Mouse (Mus musculus) spleen, embryonic (tissue): ENCODE measurements around the gene Epb41l4b.

Experiments
- CTCF ChIA-PET: fragments of 350-600 bp; sonication (Branson Sonifier 250); formaldehyde crosslinking; loops from one replicate; lab custom pipeline; 2022; lab: Charles Lee

Gene Epb41l4b

DNA sequence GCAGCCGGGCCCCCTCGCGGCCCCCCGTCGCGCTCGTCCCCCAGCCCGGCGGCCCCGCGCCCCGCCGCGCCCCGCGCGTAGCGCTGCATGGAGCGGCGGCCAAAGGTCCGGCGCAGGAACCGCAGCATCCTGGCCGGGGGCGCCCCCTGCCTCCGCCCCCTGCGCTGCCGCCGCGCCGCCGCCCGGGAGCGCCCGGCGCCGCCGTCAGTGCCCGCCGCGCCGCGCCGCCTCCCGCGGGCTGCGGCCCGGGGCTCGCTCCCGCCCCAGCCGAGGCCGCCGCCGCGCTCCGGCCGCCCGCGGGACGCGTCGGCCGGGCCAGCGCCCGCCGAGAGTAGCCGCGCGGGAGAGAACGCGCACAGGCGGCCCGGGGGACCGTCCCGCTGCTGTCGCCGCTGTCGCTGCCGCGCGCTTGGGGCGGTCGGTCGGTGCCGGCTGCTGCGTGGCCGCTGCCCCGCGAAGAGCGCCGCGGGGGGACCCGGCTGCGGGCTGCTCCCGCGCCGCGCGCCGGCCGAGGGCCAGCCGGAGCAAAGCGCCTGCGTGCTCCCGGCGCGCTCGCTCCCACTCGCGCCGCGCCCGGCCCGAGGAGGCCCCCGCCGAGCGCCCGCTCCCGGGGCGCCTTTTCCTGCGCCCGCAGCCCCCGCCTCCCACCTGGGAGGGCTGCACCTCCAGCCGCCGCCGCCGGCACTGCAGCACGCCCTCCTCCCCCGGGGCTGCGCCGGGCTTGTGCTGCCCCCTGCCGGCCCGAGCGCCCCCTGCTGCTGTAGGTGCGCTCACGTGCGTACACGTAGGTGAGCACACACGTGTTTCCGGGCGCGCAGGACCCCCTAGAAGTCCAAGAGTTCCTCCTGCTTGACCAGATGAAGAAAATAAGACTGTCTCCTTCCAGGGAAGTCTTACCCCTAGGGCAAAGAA is at the start of gene Epb41l4b:
TSS of gene Epb41l4b (minus strand) at position 412 of the 912 bp plus-strand sequence.
- CTCF ChIA-PET = interaction anchor here (0.7 kb wide), 1 partner anchor 126 kb away, joined by 3 read pairs; no protein-coding TSS in a partner anchor

DNA sequence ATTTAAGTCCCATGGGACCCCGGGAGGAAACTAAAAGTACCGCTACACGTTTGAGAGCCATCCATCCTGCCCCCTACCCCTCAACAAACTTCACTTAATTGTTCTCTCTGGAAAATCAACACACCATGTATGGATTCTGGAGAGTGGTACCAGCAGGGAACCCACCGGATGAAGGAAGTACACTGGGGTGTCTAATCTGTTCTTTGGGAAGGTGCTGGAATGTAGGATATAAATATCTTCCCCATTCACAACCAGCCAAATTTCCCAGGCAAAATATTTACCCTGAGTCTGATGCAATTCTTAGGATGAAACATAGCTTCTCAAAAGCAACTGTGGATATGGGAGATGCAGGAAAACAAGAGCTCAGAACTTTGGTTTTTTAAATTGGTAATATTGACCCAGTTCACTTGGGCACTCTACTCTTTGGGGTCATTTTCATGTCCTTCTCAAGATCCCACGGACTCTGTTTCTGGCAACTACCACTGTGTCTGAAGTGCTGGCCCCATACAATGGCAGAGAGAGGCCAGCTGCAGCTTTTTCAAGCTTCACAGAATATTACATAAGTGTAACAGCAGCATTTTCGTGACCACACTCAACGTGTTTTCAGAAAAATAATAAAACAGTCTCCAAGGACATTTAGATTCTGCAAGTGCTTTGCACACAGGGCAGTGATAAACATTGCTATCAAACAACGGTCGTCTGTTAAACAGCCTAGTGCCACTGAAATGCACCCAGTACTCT is 48.5 kb upstream of the Epb41l4b start:
- CTCF ChIA-PET = no interaction called here

DNA sequence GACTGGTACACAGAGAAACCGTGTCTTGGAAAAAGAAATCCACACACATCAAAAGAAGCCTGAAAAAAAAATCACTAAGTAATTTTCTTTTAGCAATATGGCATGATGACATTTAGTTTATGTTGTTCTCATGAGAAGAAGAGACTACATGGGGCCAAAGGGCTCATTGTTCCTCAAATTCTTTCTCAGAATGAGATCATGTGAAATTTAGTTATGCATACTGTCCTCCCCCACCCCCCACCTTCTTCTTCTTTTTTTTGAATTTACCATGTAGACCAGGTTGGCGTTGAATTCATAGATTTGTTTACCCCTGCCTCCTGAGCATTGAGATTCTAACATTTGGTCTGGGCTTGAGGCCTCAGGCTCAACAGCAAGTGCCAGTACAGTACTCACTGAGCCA is 46.6 kb upstream of the Epb41l4b start:
- CTCF ChIA-PET = no interaction called here

DNA sequence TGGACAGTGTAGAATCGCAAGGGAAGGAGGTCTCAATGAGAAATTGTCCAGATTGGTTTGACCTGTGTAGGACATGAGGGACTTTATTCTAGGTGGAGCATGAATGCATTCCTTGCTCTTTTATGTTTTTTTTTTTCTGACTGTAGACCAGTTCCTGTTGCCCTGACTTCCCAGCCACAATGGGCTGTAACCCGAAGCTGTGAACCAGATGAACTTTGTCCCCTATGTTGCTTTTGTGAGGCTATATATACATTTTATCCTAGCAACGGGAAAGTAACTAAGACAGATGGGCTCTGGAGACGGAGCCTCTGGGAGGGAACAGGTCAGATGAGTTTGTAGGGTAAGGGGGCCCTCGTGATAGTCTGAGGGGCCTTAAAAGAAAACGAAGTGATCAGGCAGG is 42.8 kb upstream of the Epb41l4b start:
- CTCF ChIA-PET = no interaction called here

DNA sequence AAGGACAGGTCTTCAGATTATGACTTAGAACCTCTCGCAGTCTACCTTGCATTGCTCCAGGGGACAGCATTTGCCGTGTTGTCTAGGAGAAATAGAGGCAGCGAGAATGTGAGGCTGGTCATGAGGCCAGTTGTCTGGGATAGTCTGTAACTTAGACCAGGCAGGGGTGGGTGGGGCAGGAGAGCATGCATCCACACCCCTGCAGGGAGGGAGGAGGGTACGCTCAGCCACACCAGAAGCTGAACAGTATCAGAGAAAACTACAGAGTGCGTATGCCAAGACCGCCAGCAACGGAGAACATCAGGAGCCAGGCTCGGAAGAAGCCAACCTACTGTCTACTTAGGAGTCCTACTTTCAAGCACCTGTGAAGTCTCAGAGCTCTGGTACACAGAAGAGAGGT is 42.2 kb upstream of the Epb41l4b start:
- CTCF ChIA-PET = no interaction called here

DNA sequence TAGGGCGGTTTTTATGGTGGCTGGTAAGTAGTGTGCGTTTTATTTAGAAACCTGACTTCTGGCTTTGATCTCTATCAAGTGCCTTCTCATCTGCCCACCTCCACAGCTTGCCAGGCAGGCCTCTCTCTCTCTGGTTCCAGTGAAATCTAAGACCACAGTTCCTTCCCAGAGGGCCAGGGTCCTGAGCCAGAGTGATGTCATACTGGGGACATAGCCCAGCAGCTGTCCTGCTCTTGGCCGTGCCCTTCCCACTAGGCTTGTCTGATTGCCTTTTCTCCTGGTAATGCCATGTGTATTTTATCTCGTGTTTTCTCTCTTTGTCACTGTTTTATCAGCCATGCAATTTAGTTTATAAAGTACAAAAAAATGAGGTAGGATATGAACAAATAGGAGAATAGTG is 40.3 kb upstream of the Epb41l4b start:
- CTCF ChIA-PET = interaction anchor here (0.6 kb wide), 1 partner anchor 65 kb away, joined by 3 read pairs; no protein-coding TSS in a partner anchor

DNA sequence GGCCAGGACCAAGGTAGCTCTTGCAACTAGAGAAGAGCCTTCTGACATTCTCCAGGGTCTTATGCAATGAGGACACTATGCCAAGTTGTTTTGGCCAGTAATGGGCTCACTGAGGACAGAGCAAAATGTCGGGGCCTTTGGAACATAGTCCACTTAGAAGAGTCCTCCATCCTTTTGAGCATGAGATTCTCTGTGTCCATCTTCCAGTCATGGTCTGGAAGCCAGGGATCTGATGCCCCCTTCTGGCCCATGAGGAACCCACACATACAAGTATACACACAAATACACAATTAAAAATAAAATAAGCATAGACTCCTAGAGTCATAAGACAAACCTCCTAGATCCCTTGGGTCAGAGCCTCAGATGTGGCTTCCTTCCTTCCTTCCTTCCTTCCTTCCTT is 38.3 kb upstream of the Epb41l4b start:
- CTCF ChIA-PET = interaction anchor here (0.7 to 1.1 kb wide), 2 partner anchors 12 to 67 kb away, joined by 3 read pairs; no protein-coding TSS in a partner anchor

DNA sequence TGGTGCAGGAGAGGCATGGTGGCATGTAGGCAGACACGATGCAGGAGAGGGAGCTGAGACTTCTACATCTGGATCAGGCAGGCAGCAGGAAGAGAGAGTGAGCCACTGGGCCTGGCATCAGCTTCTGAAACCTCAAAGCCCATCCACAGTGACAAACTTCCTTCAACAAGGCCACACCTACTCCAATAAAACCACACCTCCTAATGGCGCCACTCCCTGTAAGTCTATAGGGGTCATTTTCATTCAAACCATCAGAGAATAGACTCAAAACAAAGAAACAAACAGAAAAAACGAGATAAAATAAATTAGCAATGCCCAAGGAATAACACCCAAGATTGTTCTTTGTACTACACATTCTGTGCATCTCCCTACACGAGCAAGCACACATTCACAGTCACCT is 35.6 kb upstream of the Epb41l4b start:
- CTCF ChIA-PET = no interaction called here

DNA sequence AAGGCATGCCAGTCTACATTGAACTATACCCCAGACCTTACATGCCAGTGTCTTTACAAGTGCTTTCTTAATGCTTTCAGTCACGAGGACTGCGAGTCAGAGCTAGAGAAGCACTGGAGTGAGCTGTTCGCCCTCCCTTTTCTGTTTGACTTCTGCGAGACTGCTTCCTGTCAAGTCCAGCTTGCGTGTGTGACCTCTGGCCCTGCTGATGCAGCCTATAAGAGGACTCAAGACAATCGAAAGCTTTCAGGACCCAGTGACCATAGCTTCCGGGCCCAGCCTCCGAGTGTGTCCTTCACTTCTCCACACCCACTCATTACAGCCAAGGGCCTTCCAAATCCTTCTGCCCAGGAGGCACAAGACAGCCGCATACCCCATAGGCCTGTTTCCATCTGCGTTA is 32.1 kb upstream of the Epb41l4b start:
- CTCF ChIA-PET = no interaction called here

DNA sequence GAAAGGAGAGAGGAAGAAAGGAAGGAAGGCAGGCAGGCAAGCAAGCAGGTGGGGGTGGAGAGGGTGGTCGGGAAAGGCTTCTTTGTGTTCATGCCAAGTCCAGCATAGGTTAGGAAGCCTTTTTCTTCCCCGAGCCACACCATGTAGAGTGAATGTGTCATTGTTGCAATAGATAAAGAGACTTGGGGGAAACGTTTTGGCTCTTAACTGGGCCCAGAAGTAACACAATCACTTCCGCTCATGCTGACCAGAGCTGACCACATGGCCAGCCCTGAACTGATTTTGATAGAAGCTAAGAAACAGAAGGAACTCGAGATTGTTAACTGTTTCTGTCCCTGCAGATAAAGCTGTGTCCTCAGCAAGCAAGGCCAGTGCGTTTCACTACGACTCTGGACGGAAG is 29.6 kb upstream of the Epb41l4b start:
- CTCF ChIA-PET = no interaction called here

DNA sequence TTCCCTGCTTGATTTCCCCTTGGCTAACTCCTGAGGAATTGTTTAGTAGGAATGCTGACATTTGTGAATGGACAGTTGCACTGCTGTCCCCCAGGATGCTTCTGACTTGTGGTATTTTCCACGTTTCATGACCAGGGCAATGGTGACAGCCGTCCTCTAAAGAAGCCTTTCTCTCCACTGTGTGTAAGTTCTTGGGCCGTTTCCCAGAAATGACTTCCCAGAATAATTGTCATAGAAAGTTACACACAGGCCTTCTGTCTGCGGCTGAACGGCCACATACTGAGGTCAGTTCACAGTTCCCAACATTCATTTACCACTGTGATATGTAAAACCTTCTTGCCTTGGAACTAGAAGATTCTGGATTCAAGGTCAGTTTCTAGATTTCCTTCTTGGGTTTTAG is 28.6 kb upstream of the Epb41l4b start:
- CTCF ChIA-PET = no interaction called here

DNA sequence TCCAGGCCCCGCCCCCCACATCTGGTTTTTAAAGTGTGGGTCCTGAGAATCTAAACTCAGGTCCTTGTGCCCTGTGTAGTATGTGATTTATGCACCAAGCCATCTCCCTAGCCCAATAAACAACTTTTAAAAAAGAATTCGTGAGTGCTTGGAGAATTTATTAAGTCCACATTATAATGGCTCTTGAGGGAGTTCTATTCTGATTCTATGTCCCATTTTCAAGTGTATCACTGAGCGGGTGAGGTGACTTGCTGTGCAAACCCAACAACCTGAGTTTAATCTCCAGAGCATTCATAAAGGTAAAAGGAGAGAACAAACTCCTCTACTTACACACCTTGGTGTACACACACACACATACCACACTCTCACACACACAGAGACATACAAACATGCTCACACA is 25.4 kb upstream of the Epb41l4b start:
- CTCF ChIA-PET = no interaction called here

DNA sequence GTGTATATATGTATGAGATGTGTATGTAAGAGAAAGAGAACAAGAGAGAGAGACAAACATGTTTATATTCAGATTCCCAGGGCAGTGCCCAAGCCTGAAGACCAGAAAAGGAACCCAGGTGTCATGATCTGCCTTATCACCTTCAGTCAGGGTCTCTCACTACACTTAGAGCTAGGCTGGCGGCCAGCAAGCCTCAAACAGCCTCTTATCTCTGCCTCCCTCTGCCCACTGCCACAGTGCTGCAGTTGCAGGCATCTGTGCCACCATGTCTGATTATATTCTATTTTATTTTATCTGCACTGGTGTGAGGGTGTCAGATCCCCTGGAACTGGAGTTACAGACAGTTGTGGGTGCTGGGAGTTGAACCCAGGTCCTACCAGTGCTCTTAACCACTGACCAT is 25.0 kb upstream of the Epb41l4b start:
- CTCF ChIA-PET = no interaction called here

DNA sequence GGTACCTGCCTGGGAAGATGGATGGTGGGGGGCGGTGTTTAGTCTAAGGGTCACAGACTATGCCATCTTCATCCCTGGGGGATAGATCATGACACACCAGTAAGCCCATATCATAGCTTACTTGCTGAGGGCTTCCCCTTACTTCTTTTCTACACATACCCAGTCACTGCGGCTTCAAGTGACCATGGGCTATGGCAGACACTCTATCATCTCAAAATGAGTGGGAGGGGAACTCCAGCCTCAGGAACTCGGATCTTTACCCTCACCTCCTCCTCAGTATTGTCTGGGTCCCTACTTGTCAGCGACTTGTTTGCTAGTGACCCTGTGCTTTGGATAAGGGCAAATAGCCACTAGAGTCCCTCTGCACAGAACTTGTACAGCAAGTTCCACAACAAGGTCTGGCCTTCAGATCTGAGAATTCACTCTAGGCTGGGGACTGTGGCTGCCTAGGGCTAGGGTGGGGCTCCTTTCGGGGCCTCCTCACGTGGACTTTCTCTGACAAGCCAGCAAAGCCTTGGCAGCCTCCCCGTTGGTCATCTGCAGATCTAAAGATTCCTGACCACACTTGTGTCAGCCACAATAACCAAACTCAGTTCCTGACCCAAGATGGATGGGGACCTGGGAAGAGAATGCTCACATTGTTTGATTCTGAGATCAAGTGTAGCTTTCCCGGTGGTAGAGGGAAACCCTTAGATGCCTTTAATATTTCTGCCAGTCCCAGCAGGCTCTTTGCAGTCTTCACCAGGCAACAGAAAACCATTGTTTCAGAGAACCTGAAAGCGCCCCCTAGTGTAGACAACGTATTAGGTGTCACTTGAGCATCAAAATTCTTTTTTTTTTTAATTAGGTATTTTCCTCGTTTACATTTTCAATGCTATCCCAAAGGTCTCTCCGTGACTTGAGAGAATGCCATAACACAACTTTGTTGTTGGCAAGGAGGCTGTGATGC is 24.0 kb upstream of the Epb41l4b start:
- CTCF ChIA-PET = no interaction called here

DNA sequence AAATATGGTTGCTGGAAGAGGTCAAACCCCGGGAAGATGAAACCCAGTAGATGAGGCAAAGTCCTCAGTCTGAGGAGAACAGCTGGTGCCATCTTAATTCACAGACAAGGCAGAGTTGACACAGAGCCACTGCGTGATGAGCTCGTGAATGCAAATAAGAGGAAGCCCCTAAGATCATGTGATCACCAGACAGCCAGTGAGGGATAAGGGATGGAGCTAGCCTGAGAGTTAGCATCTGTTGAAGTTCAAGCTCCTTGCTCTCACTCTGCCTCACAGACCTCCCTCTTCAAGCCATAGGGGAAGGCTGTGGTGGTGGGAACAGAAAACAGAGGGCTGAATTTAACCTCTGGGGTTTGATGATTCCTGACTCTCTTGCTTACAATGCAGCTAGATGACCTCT is 22.4 kb upstream of the Epb41l4b start:
- CTCF ChIA-PET = no interaction called here

DNA sequence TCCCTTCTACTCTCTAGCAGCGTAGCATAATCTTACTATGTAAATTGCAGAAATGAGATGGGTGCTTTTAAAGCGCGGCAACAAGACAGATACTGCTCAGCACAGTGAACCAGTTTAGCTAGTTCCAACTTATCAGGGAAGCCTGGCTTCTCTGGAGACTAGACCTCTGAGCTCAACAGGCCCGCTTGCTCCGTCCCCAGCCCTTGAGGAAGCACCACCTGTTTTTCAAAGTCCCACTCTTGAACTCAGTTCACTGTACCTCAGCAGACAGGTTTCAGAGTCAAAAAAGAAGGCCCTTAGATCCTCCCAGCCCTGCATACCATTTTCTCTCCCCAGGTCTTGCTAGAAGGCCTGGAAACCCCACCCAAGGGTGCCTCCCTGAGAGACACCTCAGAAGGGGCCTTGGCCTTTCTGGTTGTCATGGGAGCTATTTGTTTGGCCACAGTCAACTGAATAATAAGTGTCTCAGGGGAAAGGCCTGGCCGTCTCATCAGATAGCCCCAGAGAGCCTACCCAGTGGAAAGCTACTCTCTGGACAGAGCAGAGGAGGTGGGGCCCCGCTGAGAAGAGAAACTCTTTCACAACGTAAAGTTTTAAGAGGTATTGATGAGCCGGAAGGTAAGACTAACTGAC is 21.5 kb upstream of the Epb41l4b start:
- CTCF ChIA-PET = no interaction called here

DNA sequence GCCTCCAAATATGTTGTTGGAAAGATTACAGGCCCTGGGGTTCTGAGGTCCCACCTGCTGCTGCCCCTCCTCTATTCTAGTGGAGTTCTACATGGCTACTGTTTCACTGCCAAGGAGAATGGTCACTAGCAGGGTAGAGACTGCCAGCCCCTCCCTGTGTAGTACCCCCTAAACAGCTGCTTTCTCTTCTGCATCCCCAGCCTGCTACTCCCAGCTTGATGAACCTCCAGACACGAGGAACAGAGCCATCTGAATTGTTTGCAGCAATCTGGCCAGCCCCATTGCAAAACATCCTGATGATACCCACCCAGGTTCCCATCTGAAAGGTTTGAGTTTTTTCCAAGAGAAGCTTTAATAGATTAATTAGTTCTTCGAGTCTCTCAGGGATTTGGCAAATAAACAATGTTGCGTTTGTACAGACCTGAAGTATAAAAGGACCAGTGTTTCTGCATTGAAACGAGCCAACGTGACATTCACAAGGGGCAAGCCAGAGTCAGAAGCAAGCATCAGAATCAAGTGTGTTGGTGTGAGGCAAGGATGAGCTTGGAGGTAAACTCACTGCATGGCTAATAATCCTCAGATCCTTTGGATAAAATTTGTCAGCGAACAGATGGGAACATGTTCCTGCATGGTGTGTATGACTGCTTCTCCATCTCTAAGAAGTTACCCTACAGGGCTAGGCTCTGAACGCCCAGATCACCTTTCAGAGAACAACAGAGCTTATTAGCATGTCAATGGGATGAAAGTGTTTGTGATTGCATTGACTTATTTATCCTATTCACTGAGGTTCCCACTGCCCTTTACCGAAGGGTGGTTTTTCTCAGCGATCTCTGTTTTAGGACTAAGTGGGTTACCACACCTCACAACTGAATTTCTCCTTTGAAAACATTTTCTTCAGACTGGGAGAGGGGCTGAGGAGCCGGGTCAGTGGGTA is 19.8 kb upstream of the Epb41l4b start:
- CTCF ChIA-PET = no interaction called here

DNA sequence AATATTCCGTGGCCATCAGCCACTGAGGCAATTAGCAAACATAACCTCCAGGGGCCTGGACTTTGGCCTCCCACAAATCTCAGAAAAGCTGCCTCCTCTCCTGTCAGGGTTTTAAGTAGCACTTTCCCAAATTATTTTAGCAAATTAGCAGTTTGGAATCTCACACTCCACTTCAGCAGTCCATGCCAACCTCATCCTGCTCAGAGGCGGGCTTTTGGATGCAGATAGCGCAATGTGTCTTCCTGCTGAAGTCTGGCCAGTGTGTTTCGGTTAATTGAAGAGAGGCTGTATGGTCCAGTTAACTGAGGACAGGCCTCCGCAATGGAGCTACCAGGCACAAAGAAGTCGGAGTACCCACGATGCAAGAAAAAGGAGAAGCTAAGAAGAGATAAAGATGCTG is 17.3 kb upstream of the Epb41l4b start:
- CTCF ChIA-PET = no interaction called here

DNA sequence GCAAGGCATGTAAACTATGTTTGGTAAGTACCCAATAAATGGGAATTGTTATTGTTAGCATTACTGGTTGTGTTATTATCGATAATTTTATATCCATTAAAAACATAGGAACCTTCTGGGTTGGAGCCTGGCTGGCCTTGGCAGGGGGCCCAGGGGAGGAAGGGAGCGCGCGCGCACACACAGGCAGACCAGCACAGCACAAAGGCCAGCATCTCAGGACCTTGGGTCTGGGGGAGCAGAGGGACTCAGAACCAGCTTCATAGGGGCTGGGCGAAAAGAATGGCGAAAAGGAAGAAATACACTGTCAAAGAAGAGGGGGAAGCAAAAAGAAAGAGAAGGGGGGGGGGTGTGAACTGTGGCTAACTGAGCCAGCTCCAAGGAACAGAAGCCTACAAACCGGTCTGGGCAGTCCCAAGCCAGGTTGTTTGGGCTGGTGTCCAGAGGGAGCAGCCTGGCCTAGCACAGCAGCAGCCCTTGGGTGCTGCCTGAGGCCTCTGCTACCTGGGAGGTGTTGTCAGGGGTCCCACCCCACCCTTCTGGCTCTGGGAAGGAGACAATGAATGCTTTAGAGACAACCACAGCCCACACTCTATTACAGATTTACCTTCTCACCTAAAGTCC is 13.4 kb upstream of the Epb41l4b start:
- CTCF ChIA-PET = no interaction called here

DNA sequence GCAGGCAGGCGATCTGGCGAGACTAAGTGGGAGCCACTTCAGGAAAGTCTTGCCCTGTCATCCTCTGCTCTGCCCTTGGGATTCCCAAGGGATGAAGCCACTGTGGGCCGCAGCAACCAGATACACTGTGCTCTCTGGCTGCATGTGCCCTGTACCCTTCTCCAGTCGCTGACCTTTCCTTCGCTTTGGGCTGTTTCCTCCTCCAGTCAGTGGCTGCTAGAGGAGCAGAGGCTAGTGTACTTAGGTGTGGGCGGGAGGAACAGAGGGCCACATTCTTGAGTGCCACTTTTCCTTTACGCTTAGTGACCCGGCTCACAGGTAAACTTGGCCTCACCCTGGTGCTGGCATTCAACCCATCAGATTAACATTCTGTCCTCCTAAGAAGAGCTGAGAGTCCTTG is 10.6 kb upstream of the Epb41l4b start:
- CTCF ChIA-PET = no interaction called here
